Mouse (Mus musculus): ENCODE measurements at regions not wholly inside any gene's neighbourhood (a gene's known extent, or its start where the extent isn't known, plus 50 kb on each side); places are given as distances from the start of the nearest gene placed in this dataset.
A peak's percentile ranks its signal among the peaks of the same experiment; 100 is the strongest.

GRCm38 (mm10) chr2:50833791-50834190 lies 315.1 kb downstream of the Rnd3 start:
- no peaks in the 10 kb centered on the region for H3K9me3 ChIP-seq (ENCODE audit: low read length)
- WGBS, result 97% methylated on average over 5 of the region's 5 CpGs
- TF ChIP-seq CTCF (IDR thresholded peaks at IDR 0.05), result no peak

GRCm38 (mm10) chr2:50832471-50832870 lies 316.4 kb downstream of the Rnd3 start:
- no peak for TF ChIP-seq CTCF (IDR thresholded peaks at IDR 0.05)
- Histone ChIP-seq H3K4me2 (ENCODE audit: low read depth, low read length, poor library complexity, severe bottlenecking) (no peak overlapping the region), H3K9ac (replicated peaks; ENCODE audit: low read length, poor library complexity, severe bottlenecking) (no peak overlapping the region), H3K27me3 (ENCODE audit: insufficient read depth, low read length) (no peaks in the 10 kb centered on the region), H3K4me3 (ENCODE audit: low read depth, low read length) (no peak overlapping the region), H3K4me1 (ENCODE audit: insufficient read depth, low read length) (no peaks in the 10 kb centered on the region), H3K9me3 (ENCODE audit: low read length) (no peaks in the 10 kb centered on the region), H3K36me3 (ENCODE audit: insufficient read depth, low read length) (no peaks in the 10 kb centered on the region), H3K27ac (ENCODE audit: low read depth, low read length) (no peak overlapping the region)
- no peak for DNase-seq (ENCODE audit: low spot score)
- no peak for ATAC-seq (ENCODE audit: low FRiP score)
- 26% methylated on average over 4 of the region's 4 CpGs for WGBS

More at GRCm38 (mm10) chr2:50833791-50834190, 315.1 kb downstream of the Rnd3 start:
- Histone ChIP-seq H3K4me3 (ENCODE audit: low read depth, low read length) (no peak overlapping the region), H3K4me1 (ENCODE audit: insufficient read depth, low read length) (no peaks in the 10 kb centered on the region), H3K36me3 (ENCODE audit: insufficient read depth, low read length) (no peaks in the 10 kb centered on the region), H3K4me2 (ENCODE audit: low read depth, low read length, poor library complexity, severe bottlenecking) (no peak overlapping the region), H3K27me3 (ENCODE audit: insufficient read depth, low read length) (no peaks in the 10 kb centered on the region), H3K9ac (replicated peaks; ENCODE audit: low read length, poor library complexity, severe bottlenecking) (no peak overlapping the region), H3K27ac (ENCODE audit: low read depth, low read length) (no peak overlapping the region)
- DNase-seq (ENCODE audit: low spot score) (no peak), ATAC-seq (ENCODE audit: low FRiP score) (no peak)

GRCm38 (mm10) chr2:50830056-50830720 lies 318.7 kb downstream of the Rnd3 start:
- no peaks in the 10 kb centered on the region for H3K27me3 ChIP-seq (ENCODE audit: insufficient read depth, low read length)
- H3K9ac ChIP-seq (replicated peaks; ENCODE audit: low read length, poor library complexity, severe bottlenecking), result no peak overlapping the region
- no peak overlapping the region for H3K27ac ChIP-seq (ENCODE audit: low read depth, low read length)
- TF ChIP-seq CTCF (IDR thresholded peaks at IDR 0.05), result peak; percentile 45
- H3K9me3 ChIP-seq (ENCODE audit: low read length), result no peaks in the 10 kb centered on the region
- no peak for DNase-seq (ENCODE audit: low spot score)
- no peaks in the 10 kb centered on the region for H3K36me3 ChIP-seq (ENCODE audit: insufficient read depth, low read length)
- H3K4me3 ChIP-seq (ENCODE audit: low read depth, low read length), result no peak overlapping the region
- no peaks in the 10 kb centered on the region for H3K4me1 ChIP-seq (ENCODE audit: insufficient read depth, low read length)
- ATAC-seq (ENCODE audit: low FRiP score), result no peak
- no peak overlapping the region for H3K4me2 ChIP-seq (ENCODE audit: low read depth, low read length, poor library complexity, severe bottlenecking)
- WGBS, result 73% methylated on average over 5 of the region's 5 CpGs

DNA sequence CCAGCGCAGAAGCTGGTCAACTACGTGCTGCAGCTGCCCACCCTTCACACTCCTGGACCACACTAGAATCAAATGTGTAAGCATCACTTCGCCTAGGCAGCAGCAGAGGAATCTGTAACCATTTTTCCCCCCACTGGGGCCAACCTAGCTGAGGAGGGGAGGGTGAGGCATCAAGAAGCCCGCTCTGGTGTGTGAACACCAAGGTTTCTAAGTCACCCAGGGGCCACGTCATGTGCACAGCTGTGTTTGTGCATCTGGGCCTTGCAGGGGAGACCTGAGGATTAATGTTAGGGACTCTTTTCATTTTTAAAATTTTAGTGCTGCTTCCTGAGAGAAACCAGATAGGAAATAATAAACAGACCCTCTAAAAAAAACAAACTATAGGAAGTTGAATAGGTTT lies 321.8 kb downstream of the Rnd3 start:
- Histone ChIP-seq H3K9ac (replicated peaks; ENCODE audit: low read length, poor library complexity, severe bottlenecking) (no peak overlapping the region), H3K4me1 (ENCODE audit: insufficient read depth, low read length) (no peaks in the 10 kb centered on the region), H3K27me3 (ENCODE audit: insufficient read depth, low read length) (no peaks in the 10 kb centered on the region), H3K4me2 (ENCODE audit: low read depth, low read length, poor library complexity, severe bottlenecking) (no peak overlapping the region), H3K36me3 (ENCODE audit: insufficient read depth, low read length) (no peaks in the 10 kb centered on the region), H3K9me3 (ENCODE audit: low read length) (no peaks in the 10 kb centered on the region), H3K4me3 (ENCODE audit: low read depth, low read length) (no peak overlapping the region), H3K27ac (ENCODE audit: low read depth, low read length) (no peak overlapping the region)
- TF ChIP-seq CTCF (IDR thresholded peaks at IDR 0.05), result no peak
- DNase-seq (ENCODE audit: low spot score) (no peak), ATAC-seq (ENCODE audit: low FRiP score) (no peak)
- 86% methylated on average over 5 of the region's 5 CpGs for WGBS

- TF ChIP-seq CTCF (IDR thresholded peaks at IDR 0.05), result no peak
- H3K4me1 ChIP-seq (ENCODE audit: insufficient read depth, low read length), result no peaks in the 10 kb centered on the region
- no peak overlapping the region for H3K9ac ChIP-seq (replicated peaks; ENCODE audit: low read length, poor library complexity, severe bottlenecking)
- ATAC-seq (ENCODE audit: low FRiP score) (no peak), DNase-seq (ENCODE audit: low spot score) (no peak)
- H3K27me3 ChIP-seq (ENCODE audit: insufficient read depth, low read length), result no peaks in the 10 kb centered on the region
- 91% methylated on average over 3 of the region's 3 CpGs for WGBS
- no peaks in the 10 kb centered on the region for H3K36me3 ChIP-seq (ENCODE audit: insufficient read depth, low read length)
- no peaks in the 10 kb centered on the region for H3K9me3 ChIP-seq (ENCODE audit: low read length)
- H3K4me3 ChIP-seq (ENCODE audit: low read depth, low read length), result no peak overlapping the region
- no peak overlapping the region for H3K4me2 ChIP-seq (ENCODE audit: low read depth, low read length, poor library complexity, severe bottlenecking)
- H3K27ac ChIP-seq (ENCODE audit: low read depth, low read length), result no peak overlapping the region
Measured at GRCm38 (mm10) chr2:50826537-50826936, 322.4 kb downstream of the Rnd3 start.

- H3K9me3 ChIP-seq (ENCODE audit: low read length), result no peaks in the 10 kb centered on the region
- 95% methylated on average over 5 of the region's 5 CpGs for WGBS
- H3K4me1 ChIP-seq (ENCODE audit: insufficient read depth, low read length), result no peaks in the 10 kb centered on the region
- no peak for TF ChIP-seq CTCF (IDR thresholded peaks at IDR 0.05)
- no peaks in the 10 kb centered on the region for H3K27me3 ChIP-seq (ENCODE audit: insufficient read depth, low read length)
- no peak overlapping the region for H3K4me3 ChIP-seq (ENCODE audit: low read depth, low read length)
- H3K4me2 ChIP-seq (ENCODE audit: low read depth, low read length, poor library complexity, severe bottlenecking), result no peak overlapping the region
- H3K9ac ChIP-seq (replicated peaks; ENCODE audit: low read length, poor library complexity, severe bottlenecking), result no peak overlapping the region
- no peaks in the 10 kb centered on the region for H3K36me3 ChIP-seq (ENCODE audit: insufficient read depth, low read length)
- no peak for ATAC-seq (ENCODE audit: low FRiP score)
- no peak overlapping the region for H3K27ac ChIP-seq (ENCODE audit: low read depth, low read length)
- no peak for DNase-seq (ENCODE audit: low spot score)
Measured at GRCm38 (mm10) chr2:50825626-50826025, 323.3 kb downstream of the Rnd3 start.

Data from midbrain, postnatal 0 days (tissue).